Mouse (Mus musculus): ENCODE results near the gene Dnmt3b. TPM values are rescaled to one million over a fixed set of nuclear protein-coding genes. Genes with fewer than 3 reads are reported as not detected.
"Not testable (repeated sequence)": the region's sequence is repeated elsewhere in the genome, so short reads cannot be mapped to it uniquely, and the experiment has no call there.

The Dnmt3b gene
- polyA plus RNA-seq, 1 experiment from 2014 or later, result 3.1 TPM

DNA sequence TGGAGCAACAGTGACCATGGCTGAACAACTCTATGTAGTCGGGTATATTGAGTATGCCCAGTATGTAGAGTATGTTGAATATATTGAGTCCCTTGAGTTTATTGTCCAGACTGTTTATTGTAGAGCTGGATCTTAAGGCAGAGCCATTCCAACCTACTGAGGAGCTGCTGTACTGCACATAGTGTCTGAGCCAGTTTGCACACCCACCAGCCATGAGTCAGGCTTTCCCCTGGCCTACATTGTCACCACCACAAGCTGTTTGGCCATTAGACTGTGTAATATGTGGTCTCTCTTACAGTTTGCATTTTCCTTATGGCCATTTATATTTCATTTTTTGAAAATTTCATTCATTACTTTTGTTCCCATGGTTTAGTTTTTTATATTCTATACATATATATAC lies 30.7 kb downstream of the Dnmt3b start:
- no peak for ATAC-seq
- Histone ChIP-seq H3K9me3 (ENCODE audit: control insufficient read depth, low read length) (no peaks in the 10 kb centered on the region), H3K4me2 (ENCODE audit: low read length) (no peak overlapping the region), H3K36me3 (ENCODE audit: control insufficient read depth, insufficient read depth, low read length) (no peaks in the 10 kb centered on the region), H3K27me3 (replicated peaks; ENCODE audit: control insufficient read depth, insufficient read depth, low read length) (no peaks in the 10 kb centered on the region), H3K9ac (ENCODE audit: low read depth, low read length) (no peak overlapping the region), H3K4me1 (ENCODE audit: control insufficient read depth, insufficient read depth, low read depth, low read length) (no peaks in the 10 kb centered on the region), H3K4me3 (ENCODE audit: low read length) (no peak overlapping the region), H3K27ac (ENCODE audit: low read depth, low read length) (no peak overlapping the region)
- 93% methylated on average over 1 of the region's 1 CpGs for WGBS

GRCm38 (mm10) chr2:153693413-153693812 lies 44.2 kb downstream of the Dnmt3b start:
- 87% methylated on average over 5 of the region's 7 CpGs for WGBS
- H3K4me1 ChIP-seq (ENCODE audit: control insufficient read depth, insufficient read depth, low read depth, low read length), result not testable (repeated sequence)

GRCm38 (mm10) chr2:153694462-153695085 lies 45.3 kb downstream of the Dnmt3b start:
- Histone ChIP-seq H3K27ac (ENCODE audit: low read depth, low read length) (no peak overlapping the region), H3K4me2 (ENCODE audit: low read length) (no peak overlapping the region), H3K36me3 (ENCODE audit: control insufficient read depth, insufficient read depth, low read length) (no peaks in the 10 kb centered on the region), H3K9me3 (ENCODE audit: control insufficient read depth, low read length) (no peaks in the 10 kb centered on the region), H3K9ac (ENCODE audit: low read depth, low read length) (no peak overlapping the region), H3K27me3 (replicated peaks; ENCODE audit: control insufficient read depth, insufficient read depth, low read length) (no peaks in the 10 kb centered on the region), H3K4me1 (ENCODE audit: control insufficient read depth, insufficient read depth, low read depth, low read length) (no peaks in the 10 kb centered on the region), H3K4me3 (ENCODE audit: low read length) (no peak overlapping the region)
- 67% methylated on average over 19 of the region's 19 CpGs for WGBS
- ATAC-seq, result no peak

More at GRCm38 (mm10) chr2:153693413-153693812, 44.2 kb downstream of the Dnmt3b start:
- H3K9ac ChIP-seq (ENCODE audit: low read depth, low read length); H3K4me3 ChIP-seq (ENCODE audit: low read length); H3K4me2 ChIP-seq (ENCODE audit: low read length); H3K36me3 ChIP-seq (ENCODE audit: control insufficient read depth, insufficient read depth, low read length); ATAC-seq; H3K27ac ChIP-seq (ENCODE audit: low read depth, low read length); H3K27me3 ChIP-seq (replicated peaks; ENCODE audit: control insufficient read depth, insufficient read depth, low read length); H3K9me3 ChIP-seq (ENCODE audit: control insufficient read depth, low read length): not testable (repeated sequence)

- H3K4me2 ChIP-seq (ENCODE audit: low read length), result no peak within 1 kb of the TSS
- no peak within 1 kb of the TSS for H3K4me3 ChIP-seq (ENCODE audit: low read length)
- H3K36me3 ChIP-seq (ENCODE audit: control insufficient read depth, insufficient read depth, low read length), result no peaks in the 10 kb centered on the region
- no peaks in the 10 kb centered on the region for H3K9me3 ChIP-seq (ENCODE audit: control insufficient read depth, low read length)
- no peaks in the 10 kb centered on the region for H3K4me1 ChIP-seq (ENCODE audit: control insufficient read depth, insufficient read depth, low read depth, low read length)
- H3K27ac ChIP-seq (ENCODE audit: low read depth, low read length), result no peak within 1 kb of the TSS
- no peak for ATAC-seq
- no peaks in the 10 kb centered on the region for H3K27me3 ChIP-seq (replicated peaks; ENCODE audit: control insufficient read depth, insufficient read depth, low read length)
- no peak within 1 kb of the TSS for H3K9ac ChIP-seq (ENCODE audit: low read depth, low read length)
These were observed 47.1 kb downstream of the Dnmt3b start, which contains the start of gene Dnmt3c for GRCm38 (mm10) chr2:153696352-153696751. TSS of gene Dnmt3c (plus strand) at chr2:153696652.

DNA sequence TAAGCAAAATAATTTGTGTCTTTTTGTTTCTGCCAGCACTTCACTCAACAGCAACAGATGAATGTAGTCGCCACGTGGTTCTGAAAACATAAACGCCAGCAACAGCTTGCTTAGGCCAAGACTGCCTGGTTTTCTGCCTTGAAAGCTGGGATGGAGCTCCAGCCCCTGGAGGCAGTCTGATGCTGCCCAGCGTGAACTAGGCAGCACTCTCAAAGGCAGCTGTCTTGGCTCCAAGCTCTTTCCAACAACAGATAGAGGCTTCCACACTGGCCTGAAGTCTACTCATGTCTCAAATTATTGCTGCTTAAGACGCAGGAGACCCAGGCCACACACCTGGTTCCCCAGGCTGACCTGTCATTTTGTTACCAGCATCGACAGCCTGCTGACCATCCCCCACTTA lies 54.1 kb downstream of the Dnmt3b start:
- ATAC-seq, result no peak
- Histone ChIP-seq H3K9ac (ENCODE audit: low read depth, low read length) (no peak overlapping the region), H3K4me2 (ENCODE audit: low read length) (no peak overlapping the region), H3K4me3 (ENCODE audit: low read length) (no peak overlapping the region), H3K36me3 (ENCODE audit: control insufficient read depth, insufficient read depth, low read length) (no peaks in the 10 kb centered on the region), H3K27me3 (replicated peaks; ENCODE audit: control insufficient read depth, insufficient read depth, low read length) (no peaks in the 10 kb centered on the region), H3K4me1 (ENCODE audit: control insufficient read depth, insufficient read depth, low read depth, low read length) (no peaks in the 10 kb centered on the region), H3K27ac (ENCODE audit: low read depth, low read length) (no peak overlapping the region), H3K9me3 (ENCODE audit: control insufficient read depth, low read length) (no peaks in the 10 kb centered on the region)
- 34% methylated on average over 6 of the region's 6 CpGs for WGBS

GRCm38 (mm10) chr2:153710701-153711330 lies 61.6 kb downstream of the Dnmt3b start:
- Histone ChIP-seq H3K36me3 (ENCODE audit: control insufficient read depth, insufficient read depth, low read length) (no peaks in the 10 kb centered on the region), H3K4me3 (ENCODE audit: low read length) (no peak overlapping the region), H3K4me1 (ENCODE audit: control insufficient read depth, insufficient read depth, low read depth, low read length) (peaks cover 7% of the 10 kb centered on the region), H3K9ac (ENCODE audit: low read depth, low read length) (no peak overlapping the region), H3K27me3 (replicated peaks; ENCODE audit: control insufficient read depth, insufficient read depth, low read length) (no peaks in the 10 kb centered on the region), H3K9me3 (ENCODE audit: control insufficient read depth, low read length) (no peaks in the 10 kb centered on the region), H3K4me2 (ENCODE audit: low read length) (no peak overlapping the region), H3K27ac (ENCODE audit: low read depth, low read length) (no peak overlapping the region)
- ATAC-seq, result no peak
- 51% methylated on average over 8 of the region's 8 CpGs for WGBS

- ATAC-seq, result peak; percentile 80
- Histone ChIP-seq H3K27me3 (replicated peaks; ENCODE audit: control insufficient read depth, insufficient read depth, low read length) (no peaks in the 10 kb centered on the region), H3K4me3 (ENCODE audit: low read length) (no peak overlapping the region), H3K9me3 (ENCODE audit: control insufficient read depth, low read length) (no peaks in the 10 kb centered on the region), H3K27ac (ENCODE audit: low read depth, low read length) (peak overlapping the region; percentile 71), H3K4me1 (ENCODE audit: control insufficient read depth, insufficient read depth, low read depth, low read length) (peaks cover 7% of the 10 kb centered on the region), H3K4me2 (ENCODE audit: low read length) (no peak overlapping the region), H3K36me3 (ENCODE audit: control insufficient read depth, insufficient read depth, low read length) (no peaks in the 10 kb centered on the region), H3K9ac (ENCODE audit: low read depth, low read length) (no peak overlapping the region)
- WGBS, result 11% methylated on average over 3 of the region's 3 CpGs
These were observed 63.4 kb downstream of the Dnmt3b start for GRCm38 (mm10) chr2:153712646-153713091.

GRCm38 (mm10) chr2:153713227-153713626 lies 64.0 kb downstream of the Dnmt3b start:
- peak; percentile 94 for ATAC-seq
- Histone ChIP-seq H3K4me3 (ENCODE audit: low read length) (no peak overlapping the region), H3K9me3 (ENCODE audit: control insufficient read depth, low read length) (no peaks in the 10 kb centered on the region), H3K27me3 (replicated peaks; ENCODE audit: control insufficient read depth, insufficient read depth, low read length) (no peaks in the 10 kb centered on the region), H3K9ac (ENCODE audit: low read depth, low read length) (no peak overlapping the region), H3K36me3 (ENCODE audit: control insufficient read depth, insufficient read depth, low read length) (no peaks in the 10 kb centered on the region), H3K4me1 (ENCODE audit: control insufficient read depth, insufficient read depth, low read depth, low read length) (peaks cover 7% of the 10 kb centered on the region), H3K4me2 (ENCODE audit: low read length) (no peak overlapping the region), H3K27ac (ENCODE audit: low read depth, low read length) (peak overlapping the region; percentile 71)
- 6% methylated on average over 4 of the region's 4 CpGs for WGBS

DNA sequence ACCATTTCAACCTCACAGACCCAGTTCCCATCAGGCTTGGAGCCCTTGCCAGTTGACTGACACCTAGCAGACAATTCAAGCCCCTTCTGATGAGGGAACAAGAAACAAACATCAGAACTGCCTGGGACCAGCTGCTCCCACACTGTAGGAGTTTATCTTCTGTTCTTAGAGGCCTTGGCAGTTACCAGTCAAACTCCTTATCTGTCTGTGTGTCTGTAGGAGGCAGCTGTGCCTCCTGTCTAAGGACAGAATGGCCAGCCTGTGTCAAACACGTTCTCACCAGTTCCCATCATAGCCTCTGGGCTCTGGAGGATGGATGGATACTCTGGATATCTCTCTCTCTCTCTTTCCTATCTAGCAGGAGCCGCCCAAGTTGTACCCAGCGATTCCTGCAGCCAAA lies 68.6 kb downstream of the Dnmt3b start:
- H3K36me3 ChIP-seq (ENCODE audit: control insufficient read depth, insufficient read depth, low read length); H3K4me2 ChIP-seq (ENCODE audit: low read length); H3K4me1 ChIP-seq (ENCODE audit: control insufficient read depth, insufficient read depth, low read depth, low read length); H3K27ac ChIP-seq (ENCODE audit: low read depth, low read length); H3K27me3 ChIP-seq (replicated peaks; ENCODE audit: control insufficient read depth, insufficient read depth, low read length); ATAC-seq; H3K9me3 ChIP-seq (ENCODE audit: control insufficient read depth, low read length); H3K9ac ChIP-seq (ENCODE audit: low read depth, low read length); H3K4me3 ChIP-seq (ENCODE audit: low read length): not testable (repeated sequence)
- WGBS, result 68% methylated on average over 3 of the region's 3 CpGs
